Mouse (Mus musculus): ENCODE data around the gene Noct.

DNA sequence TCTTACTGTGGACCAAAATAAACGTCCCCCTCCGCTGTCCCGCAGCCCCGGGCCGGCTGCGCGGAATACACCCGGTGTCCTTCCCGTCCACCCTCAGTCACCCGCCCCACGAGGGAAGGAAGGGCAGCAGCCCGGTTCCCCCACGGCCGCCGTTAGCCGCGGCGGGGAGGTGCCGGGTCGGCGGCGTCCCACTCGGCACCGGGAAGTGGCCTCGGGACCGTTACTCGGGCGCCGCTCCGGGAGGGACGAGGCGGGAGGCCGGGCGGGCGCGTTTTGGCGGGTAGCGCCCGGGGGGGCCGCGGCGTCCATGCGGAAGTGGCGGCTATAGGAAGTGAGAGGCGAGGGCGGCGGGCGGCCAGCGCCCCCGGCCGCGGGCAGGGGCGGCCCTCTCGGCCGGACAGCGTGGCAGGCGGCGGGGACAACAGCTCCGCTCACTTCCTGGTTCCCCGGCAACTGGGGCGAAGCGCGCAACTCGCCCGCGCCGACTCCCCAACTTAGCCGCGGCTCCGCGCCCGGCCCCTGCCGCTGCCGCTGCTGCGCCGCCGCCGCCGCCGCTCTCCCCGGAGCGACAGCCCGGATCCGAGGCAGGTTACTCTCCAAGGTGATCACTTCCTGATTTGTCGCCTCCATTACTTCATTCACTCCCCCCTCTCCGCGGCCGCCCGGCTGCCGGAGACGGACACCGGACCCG is 52.3 kb downstream of the Noct start:
- TF ChIP-seq CTCF (conservative IDR thresholded peaks at IDR 0.05; ENCODE audit: low read length) (no peak), POU5F1 (IDR thresholded peaks at IDR 0.05; ENCODE audit: borderline replicate concordance, low read length) (no peak)
